Mouse (Mus musculus): ENCODE results near the gene Eif5.

- TF ChIP-seq POLR2A (IDR thresholded peaks at IDR 0.05; ENCODE audit: borderline replicate concordance, extremely low read depth, low read depth, low read length): no peak
- no peak for TF ChIP-seq CTCF (IDR thresholded peaks at IDR 0.05; ENCODE audit: insufficient read depth, low read length)
Observed at GRCm38 (mm10) chr12:111536746-111537145, 1.1 kb upstream of the Eif5 start.
